Mouse (Mus musculus): ENCODE measurements around the gene Prkcd. TPM values are rescaled to one million over a fixed set of nuclear protein-coding genes. Genes with fewer than 3 reads are reported as not detected.

The Prkcd gene
- polyA plus RNA-seq (2016; fragmentation: Nextera tagmentation; extraction: Ambion mirVana), result 22.9 and 23.1 TPM in 2 replicates

- H3K9ac ChIP-seq, result peak within 1 kb of the TSS; percentile 84
- 1% methylated on average over 64 of the region's 71 CpGs for whole genome bisulfite sequencing (ENCODE audit: insufficient replicate concordance)
- no peaks in the 10 kb centered on the region for H3K9me3 ChIP-seq (replicated peaks)
- peak within 1 kb of the TSS; percentile 74 for H3K4me3 ChIP-seq
- H3K27ac ChIP-seq, result peak within 1 kb of the TSS; percentile 73
- peak; percentile 71 for ATAC-seq
- H3K27me3 ChIP-seq (replicated peaks), result no peaks in the 10 kb centered on the region
- H3K36me3 ChIP-seq, result no peaks in the 10 kb centered on the region
- H3K4me1 ChIP-seq, result peaks cover 74% of the 10 kb centered on the region
- H3K4me2 ChIP-seq, result peak within 1 kb of the TSS; percentile 97
Measured at GRCm38 (mm10) chr14:30625856-30626726, at the start of gene Prkcd. TSS of gene Prkcd (minus strand) at chr14:30626210.

DNA sequence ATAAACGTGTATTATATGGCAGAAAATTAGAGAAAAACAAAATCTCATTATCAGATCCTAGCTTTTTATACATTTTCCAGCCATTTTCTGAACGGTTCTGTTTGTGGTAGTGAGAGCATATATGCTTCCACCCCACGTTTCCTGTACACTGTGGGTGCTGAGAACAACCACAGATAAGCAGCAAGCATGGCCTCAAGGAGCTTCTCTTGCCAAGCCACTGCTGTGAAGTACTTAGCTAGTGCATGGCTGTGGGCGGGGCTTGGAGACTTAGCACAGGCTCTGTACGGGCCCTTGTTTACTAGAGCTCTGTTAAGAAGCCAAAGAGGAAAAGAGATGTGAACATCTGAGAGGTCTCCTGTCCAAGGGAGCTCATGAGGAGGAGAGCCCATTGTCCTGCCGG is 48.9 kb upstream of the Prkcd start:
- peak; percentile 85 for ATAC-seq
- Histone ChIP-seq H3K4me1 (peaks cover 16% of the 10 kb centered on the region), H3K27ac (peak overlapping the region; percentile 59; the same call in 1 of the 2 replicates), H3K4me3 (no peak overlapping the region), H3K9ac (no peak overlapping the region), H3K4me2 (peak overlapping the region; percentile 12; the same call in 1 of the 2 replicates), H3K27me3 (replicated peaks) (no peaks in the 10 kb centered on the region), H3K9me3 (replicated peaks) (no peaks in the 10 kb centered on the region), H3K36me3 (peaks cover 65% of the 10 kb centered on the region)
- WGBS (ENCODE audit: insufficient replicate concordance), result 35% methylated on average over 6 of the region's 6 CpGs

DNA sequence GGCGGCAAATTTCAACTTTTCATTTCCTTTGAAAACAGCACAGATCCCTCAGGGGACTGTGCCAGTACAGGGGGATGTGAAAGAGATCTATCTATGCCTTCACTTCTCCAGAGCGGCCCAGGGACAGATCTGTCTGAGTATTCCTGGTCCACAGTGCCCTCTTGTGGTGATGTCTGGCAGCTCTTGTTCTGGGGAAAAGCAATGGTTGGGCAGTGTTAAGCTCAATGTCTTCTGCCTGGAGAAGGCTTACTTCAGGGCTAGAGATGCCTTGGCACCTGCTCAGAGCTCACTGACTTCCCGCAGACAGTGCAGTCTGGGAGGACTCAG is 45.9 kb upstream of the Prkcd start:
- Histone ChIP-seq H3K9ac (no peak overlapping the region), H3K36me3 (peaks cover 61% of the 10 kb centered on the region), H3K4me3 (no peak overlapping the region), H3K27ac (0 out of 2 replicates have a peak overlapping the region, but pooled peaks have one; percentile 28), H3K4me2 (no peak overlapping the region), H3K27me3 (replicated peaks) (no peaks in the 10 kb centered on the region), H3K9me3 (replicated peaks) (no peaks in the 10 kb centered on the region), H3K4me1 (peaks cover 16% of the 10 kb centered on the region)
- ATAC-seq, result peak; percentile 73
- 12% methylated on average over 3 of the region's 3 CpGs for WGBS (ENCODE audit: insufficient replicate concordance)

GRCm38 (mm10) chr14:30671095-30671985 is 45.3 kb upstream of the Prkcd start:
- Histone ChIP-seq H3K4me2 (no peak overlapping the region), H3K36me3 (peaks cover 63% of the 10 kb centered on the region), H3K4me1 (peaks cover 16% of the 10 kb centered on the region), H3K9me3 (replicated peaks) (no peaks in the 10 kb centered on the region), H3K27me3 (replicated peaks) (no peaks in the 10 kb centered on the region), H3K4me3 (no peak overlapping the region), H3K9ac (no peak overlapping the region), H3K27ac (peak overlapping the region; percentile 28; the same call in 1 of the 2 replicates)
- WGBS (ENCODE audit: insufficient replicate concordance), result 65% methylated on average over 15 of the region's 15 CpGs
- ATAC-seq, result no peak

GRCm38 (mm10) chr14:30670161-30670560 is 44.2 kb upstream of the Prkcd start:
- ATAC-seq, result no peak

GRCm38 (mm10) chr14:30666604-30667003 is 40.6 kb upstream of the Prkcd start:
- Histone ChIP-seq H3K4me2 (no peak overlapping the region), H3K4me3 (no peak overlapping the region), H3K27ac (no peak overlapping the region), H3K9me3 (replicated peaks) (no peaks in the 10 kb centered on the region), H3K4me1 (peaks cover under 1% of the 10 kb centered on the region; the same call in 1 of the 2 replicates), H3K9ac (no peak overlapping the region), H3K27me3 (replicated peaks) (no peaks in the 10 kb centered on the region), H3K36me3 (peaks cover 75% of the 10 kb centered on the region)
- no peak for ATAC-seq
- WGBS (ENCODE audit: insufficient replicate concordance), result 80% methylated on average over 4 of the region's 4 CpGs

More at GRCm38 (mm10) chr14:30670161-30670560, 44.2 kb upstream of the Prkcd start:
- 80% methylated on average over 6 of the region's 6 CpGs for WGBS (ENCODE audit: insufficient replicate concordance)
- Histone ChIP-seq H3K9me3 (replicated peaks) (no peaks in the 10 kb centered on the region), H3K27ac (no peak overlapping the region), H3K4me2 (no peak overlapping the region), H3K4me3 (no peak overlapping the region), H3K9ac (no peak overlapping the region), H3K36me3 (peaks cover 68% of the 10 kb centered on the region), H3K4me1 (peaks cover 13% of the 10 kb centered on the region), H3K27me3 (replicated peaks) (no peaks in the 10 kb centered on the region)

DNA sequence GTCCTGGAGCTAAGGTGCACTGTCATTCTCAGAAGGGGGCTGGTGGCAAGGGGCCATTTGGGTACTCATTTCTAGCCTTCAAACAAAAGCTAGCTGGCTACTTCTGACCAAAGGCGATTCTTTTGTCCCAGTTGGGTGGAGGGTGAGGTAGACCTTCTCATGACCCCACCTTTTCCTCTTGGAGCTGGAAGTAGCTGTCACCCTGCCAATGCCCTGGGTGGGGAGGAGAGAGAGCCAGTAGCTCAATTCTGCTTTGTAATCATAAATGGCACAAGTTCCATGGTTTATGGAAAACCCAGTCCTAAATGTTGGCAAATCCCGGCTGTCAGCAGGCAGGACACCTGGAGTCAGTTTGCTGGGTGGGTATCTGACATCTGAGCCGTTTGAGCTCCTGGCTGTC is 40.1 kb upstream of the Prkcd start:
- no peak overlapping the region for H3K4me2 ChIP-seq
- no peaks in the 10 kb centered on the region for H3K9me3 ChIP-seq (replicated peaks)
- no peaks in the 10 kb centered on the region for H3K4me1 ChIP-seq
- no peak for ATAC-seq
- no peak overlapping the region for H3K9ac ChIP-seq
- H3K27ac ChIP-seq, result no peak overlapping the region
- H3K36me3 ChIP-seq, result peaks cover 81% of the 10 kb centered on the region
- WGBS (ENCODE audit: insufficient replicate concordance), result 73% methylated on average over 3 of the region's 3 CpGs
- H3K4me3 ChIP-seq, result no peak overlapping the region
- no peaks in the 10 kb centered on the region for H3K27me3 ChIP-seq (replicated peaks)

- 50% methylated on average over 1 of the region's 1 CpGs for WGBS (ENCODE audit: insufficient replicate concordance)
- Histone ChIP-seq H3K27me3 (replicated peaks) (no peaks in the 10 kb centered on the region), H3K4me3 (no peak overlapping the region), H3K4me1 (peaks cover 19% of the 10 kb centered on the region), H3K9me3 (replicated peaks) (no peaks in the 10 kb centered on the region), H3K4me2 (no peak overlapping the region), H3K27ac (no peak overlapping the region), H3K9ac (no peak overlapping the region), H3K36me3 (peaks cover 15% of the 10 kb centered on the region)
- no peak for ATAC-seq
Measured at GRCm38 (mm10) chr14:30655531-30655930, 29.5 kb upstream of the Prkcd start.

DNA sequence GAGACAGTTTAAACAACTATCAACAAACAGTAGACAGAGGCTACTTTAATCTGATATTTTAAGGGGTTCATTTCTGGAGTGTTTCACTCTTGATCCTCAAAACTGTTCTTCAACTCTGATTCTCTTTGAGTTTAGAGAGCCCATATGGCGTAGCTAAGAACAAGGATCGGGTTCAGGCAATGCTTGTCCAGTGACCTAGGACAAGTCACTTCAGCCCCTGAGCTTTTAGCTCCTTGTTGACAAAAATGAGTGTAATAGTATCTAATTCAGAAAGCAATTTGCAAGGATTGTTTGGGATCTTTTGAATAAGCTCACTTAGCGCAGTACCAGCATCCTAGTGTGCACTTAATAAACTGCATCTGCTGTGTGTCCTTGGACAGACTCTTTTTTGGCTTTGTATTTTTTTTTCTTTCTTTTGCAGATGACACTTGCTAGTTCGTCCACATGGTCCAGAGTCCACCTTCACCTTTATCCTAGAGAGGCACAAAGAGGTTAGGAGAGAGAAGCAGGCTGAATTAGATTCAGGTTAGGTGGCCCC is 28.8 kb upstream of the Prkcd start:
- peak overlapping the region; percentile 94 for H3K9ac ChIP-seq
- peak overlapping the region; percentile 86 for H3K27ac ChIP-seq
- H3K36me3 ChIP-seq, result peaks cover 8% of the 10 kb centered on the region
- 40% methylated on average over 4 of the region's 4 CpGs for WGBS (ENCODE audit: insufficient replicate concordance)
- peak overlapping the region; percentile 80 for H3K4me2 ChIP-seq
- no peaks in the 10 kb centered on the region for H3K9me3 ChIP-seq (replicated peaks)
- H3K4me3 ChIP-seq, result peak overlapping the region; percentile 97
- H3K4me1 ChIP-seq, result peaks cover 19% of the 10 kb centered on the region
- H3K27me3 ChIP-seq (replicated peaks), result no peaks in the 10 kb centered on the region
- ATAC-seq, result no peak

DNA sequence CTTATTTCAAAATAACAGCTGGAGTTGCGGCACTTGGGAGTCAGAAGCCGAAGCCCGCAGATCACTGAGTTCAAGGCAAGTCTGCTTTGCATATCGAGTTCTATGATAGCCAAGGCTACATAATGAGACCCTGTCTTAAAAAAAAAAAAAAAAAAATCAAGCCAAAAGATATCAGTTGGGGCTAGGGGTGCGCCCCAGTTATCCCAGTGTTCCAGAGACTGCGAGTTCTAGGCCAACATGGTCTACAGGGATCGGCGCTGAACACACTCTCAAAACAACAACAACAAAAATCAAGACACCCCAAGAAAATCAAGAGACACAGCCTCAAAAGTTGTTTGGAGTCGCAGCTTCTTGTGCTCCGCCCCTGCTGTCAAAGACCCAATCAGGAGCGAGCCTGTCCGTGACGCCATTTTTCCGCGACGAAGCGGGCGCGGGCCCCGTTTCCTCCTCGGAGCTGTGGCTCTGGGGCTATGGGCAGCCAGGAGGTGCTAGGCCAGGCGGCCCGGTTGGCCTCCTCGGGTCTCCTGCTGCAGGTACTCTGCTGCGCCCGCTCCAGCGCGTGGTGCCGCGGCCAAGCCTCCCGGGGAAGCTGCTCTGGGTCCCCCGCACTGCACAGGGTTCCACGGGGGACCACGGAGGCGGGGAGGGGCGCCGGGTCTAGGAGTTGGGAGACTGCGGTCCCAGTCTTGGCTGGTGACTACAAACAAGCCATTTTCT is 28.1 kb upstream of the Prkcd start, which contains the start of gene Rft1:
Gene Rft1, plus strand, starts transcription at position 418 of the 717 bp plus-strand sequence.
- Histone ChIP-seq H3K9me3 (replicated peaks) (no peaks in the 10 kb centered on the region), H3K4me2 (peak within 1 kb of the TSS; percentile 80), H3K27ac (peak within 1 kb of the TSS; percentile 86), H3K9ac (peak within 1 kb of the TSS; percentile 94), H3K4me3 (peak within 1 kb of the TSS; percentile 97), H3K36me3 (peaks cover 1% of the 10 kb centered on the region; the same call in 1 of the 2 replicates), H3K4me1 (peaks cover 19% of the 10 kb centered on the region), H3K27me3 (replicated peaks) (no peaks in the 10 kb centered on the region)
- 2% methylated on average over 38 of the region's 38 CpGs for WGBS (ENCODE audit: insufficient replicate concordance)
- peak; percentile 93 for ATAC-seq

GRCm38 (mm10) chr14:30650969-30651368 is 25.0 kb upstream of the Prkcd start:
- H3K27me3 ChIP-seq (replicated peaks), result no peaks in the 10 kb centered on the region
- H3K36me3 ChIP-seq, result no peaks in the 10 kb centered on the region
- 29% methylated on average over 4 of the region's 4 CpGs for WGBS (ENCODE audit: insufficient replicate concordance)

More at GRCm38 (mm10) chr14:30650969-30651368, 25.0 kb upstream of the Prkcd start:
- H3K4me2 ChIP-seq, result no peak overlapping the region
- ATAC-seq, result no peak
- no peak overlapping the region for H3K27ac ChIP-seq
- H3K4me3 ChIP-seq, result no peak overlapping the region
- H3K4me1 ChIP-seq, result peaks cover 19% of the 10 kb centered on the region
- no peaks in the 10 kb centered on the region for H3K9me3 ChIP-seq (replicated peaks)
- no peak overlapping the region for H3K9ac ChIP-seq
